22 mouse cellular contexts compared by ENCODE assay signal in genomic region chr1:75229158-75229557, GRCm38 (mm10). TPM values are rescaled to one million over a fixed set of nuclear protein-coding genes. Genes with fewer than 3 reads are reported as not detected.
DNase-seq lines count a peak whose midpoint lies in the region; ATAC-seq and TF ChIP-seq lines count a peak whose summit lies in the region.
"Had no signal": no experiment of that assay in that cellular context is flagged by ENCODE, and none has a peak within 500 bp of the region (broad histone marks: within the 10 kb centered on the region; RNA-seq: fewer than 3 reads in every experiment).

No protein-coding gene starts in this region.

- H3K27me3 ChIP-seq in erythroblast, embryonic 14.5 days (ENCODE audit: control insufficient read depth) = no peaks in the 10 kb centered on the region
- H3K27me3 ChIP-seq in liver, embryonic 15.5 days = no peaks in the 10 kb centered on the region; the same call in 1 of the 2 replicates
- H3K27me3 ChIP-seq in kidney, adult 2 months (replicated peaks; ENCODE audit: control insufficient read depth, insufficient read depth, low read length) = no peaks in the 10 kb centered on the region
- H3K27me3 ChIP-seq in heart, embryonic 12.5 days (replicated peaks) = no peaks in the 10 kb centered on the region; the same call in 1 of the 2 replicates
- peaks cover 13% of the 10 kb centered on the region; the same call in 1 of the 2 replicates for H3K27me3 ChIP-seq in midbrain, embryonic 10.5 days (ENCODE audit: low read depth, poor library complexity, severe bottlenecking)
- H3K27me3 ChIP-seq: lung, embryonic 15.5 days had no signal

- H3K4me2 ChIP-seq in liver, embryonic 15.5 days = peak overlapping the region; percentile 32
- no peak overlapping the region for H3K4me2 ChIP-seq in heart, embryonic 12.5 days
- H3K4me2 ChIP-seq: embryonic facial prominence, embryonic 12.5 days; hindbrain, embryonic 15.5 days; limb, embryonic 12.5 days; lung, embryonic 15.5 days had no signal

- H3K4me1 ChIP-seq in erythroblast, embryonic 14.5 days (ENCODE audit: control insufficient read depth) = peaks cover 84% of the 10 kb centered on the region
- H3K4me1 ChIP-seq in liver, embryonic 15.5 days (replicated peaks) = peaks cover 67% of the 10 kb centered on the region
- H3K4me1 ChIP-seq in kidney, adult 2 months (ENCODE audit: control insufficient read depth, insufficient read depth, low read length) = no peaks in the 10 kb centered on the region; the same call in 1 of the 2 replicates
- H3K4me1 ChIP-seq in heart, embryonic 12.5 days (replicated peaks) = peaks cover 11% of the 10 kb centered on the region
- H3K4me1 ChIP-seq in midbrain, embryonic 10.5 days = no peaks in the 10 kb centered on the region
- H3K4me1 ChIP-seq: embryonic facial prominence, embryonic 12.5 days; forebrain, embryonic 10.5 days; hindbrain, embryonic 15.5 days; limb, embryonic 12.5 days; lung, embryonic 15.5 days had no signal

- peak; percentile 85 for ATAC-seq in liver, embryonic 15.5 days (ENCODE audit: insufficient read depth)
- ATAC-seq in heart, embryonic 12.5 days (ENCODE audit: insufficient number of reproducible peaks, low FRiP score) = no peak
- ATAC-seq: intestine, embryonic 16.5 days had no signal

- no peak for TF ChIP-seq CTCF in kidney, adult 2 months (conservative IDR thresholded peaks at IDR 0.05; ENCODE audit: insufficient read depth, insufficient read length, low read depth, low read length)

- no peak for TF ChIP-seq POLR2A in kidney, adult 2 months (IDR thresholded peaks at IDR 0.05; ENCODE audit: low read depth, low read length)

- H3K27ac ChIP-seq in liver, embryonic 15.5 days (replicated peaks) = peak overlapping the region; percentile 75
- no peak overlapping the region for H3K27ac ChIP-seq in kidney, adult 2 months (ENCODE audit: insufficient read depth, low read depth, low read length)
- H3K27ac ChIP-seq in heart, embryonic 12.5 days (ENCODE audit: poor library complexity, severe bottlenecking) = no peak overlapping the region
- H3K27ac ChIP-seq in midbrain, embryonic 10.5 days (replicated peaks) = no peak overlapping the region
- H3K27ac ChIP-seq: embryonic facial prominence, embryonic 12.5 days; forebrain, embryonic 10.5 days; hindbrain, embryonic 15.5 days; kidney, postnatal 0 days; layer of hippocampus, adult 2 months; limb, embryonic 12.5 days; lung, embryonic 15.5 days had no signal

- no peaks in the 10 kb centered on the region for H3K36me3 ChIP-seq in erythroblast, embryonic 14.5 days (ENCODE audit: control insufficient read depth)
- H3K36me3 ChIP-seq in liver, embryonic 15.5 days (replicated peaks) = no peaks in the 10 kb centered on the region
- H3K36me3 ChIP-seq in kidney, adult 2 months (ENCODE audit: control insufficient read depth, insufficient read depth, low read length) = no peaks in the 10 kb centered on the region
- no peaks in the 10 kb centered on the region for H3K36me3 ChIP-seq in heart, embryonic 12.5 days
- no peaks in the 10 kb centered on the region for H3K36me3 ChIP-seq in midbrain, embryonic 10.5 days
- H3K36me3 ChIP-seq: embryonic facial prominence, embryonic 12.5 days; forebrain, embryonic 10.5 days; hindbrain, embryonic 15.5 days; limb, embryonic 12.5 days; lung, embryonic 15.5 days had no signal

- peak overlapping the region; percentile 37 for H3K4me3 ChIP-seq in erythroblast, embryonic 14.5 days (replicated peaks)
- H3K4me3 ChIP-seq in liver, embryonic 15.5 days (replicated peaks) = no peak overlapping the region
- H3K4me3 ChIP-seq in kidney, adult 2 months (ENCODE audit: insufficient read depth, low read depth, low read length) = no peak overlapping the region
- no peak overlapping the region for H3K4me3 ChIP-seq in heart, embryonic 12.5 days
- H3K4me3 ChIP-seq in midbrain, embryonic 10.5 days = no peak overlapping the region
- H3K4me3 ChIP-seq: embryonic facial prominence, embryonic 12.5 days; forebrain, embryonic 10.5 days; hindbrain, embryonic 15.5 days; layer of hippocampus, adult 2 months; limb, embryonic 12.5 days; lung, embryonic 15.5 days had no signal

- 39% methylated on average over 4 of the region's 4 CpGs for WGBS in liver, embryonic 15.5 days (ENCODE audit: insufficient replicate concordance)
- 66% methylated on average over 4 of the region's 4 CpGs for WGBS in kidney, adult 2 months
- WGBS in heart, embryonic 12.5 days = 50% methylated on average over 4 of the region's 4 CpGs
- WGBS in midbrain, embryonic 10.5 days = 78% methylated on average over 4 of the region's 4 CpGs

- H3K9ac ChIP-seq in liver, embryonic 15.5 days = no peak overlapping the region
- no peak overlapping the region for H3K9ac ChIP-seq in heart, embryonic 12.5 days
- H3K9ac ChIP-seq: embryonic facial prominence, embryonic 12.5 days; hindbrain, embryonic 15.5 days; limb, embryonic 12.5 days; lung, embryonic 15.5 days had no signal

- peak; percentile 26 for DNase-seq in testis, postnatal 10 days (ENCODE audit: low spot score)
- no peak for DNase-seq in testis, postnatal 14 days (ENCODE audit: low spot score)
- no peak for DNase-seq in kidney, adult 2 months
- no peak for DNase-seq in midbrain, embryonic 10.5 days (ENCODE audit: low spot score)
- DNase-seq: adrenal gland, postnatal 10 days; cerebellum, adult 2 months; gastrocnemius, postnatal 10 days; heart, postnatal 10 days; thymus, postnatal 4 days had no signal

- H3K9me3 ChIP-seq in erythroblast, embryonic 14.5 days (ENCODE audit: control insufficient read depth, low read length) = no peaks in the 10 kb centered on the region
- no peaks in the 10 kb centered on the region for H3K9me3 ChIP-seq in liver, embryonic 15.5 days (replicated peaks)
- no peaks in the 10 kb centered on the region for H3K9me3 ChIP-seq in heart, embryonic 12.5 days (replicated peaks)
- H3K9me3 ChIP-seq in midbrain, embryonic 10.5 days (replicated peaks) = no peaks in the 10 kb centered on the region
- H3K9me3 ChIP-seq: embryonic facial prominence, embryonic 12.5 days; forebrain, embryonic 10.5 days; hindbrain, embryonic 15.5 days; limb, embryonic 12.5 days; lung, embryonic 15.5 days had no signal

RNA-seq across cellular contexts. Expression of gene A630095N17Rik, which starts 2.7 kb away (rescaled TPM):
- not detected in 2 replicates for polyA plus RNA-seq in erythroblast, embryonic 14.5 days (2012)
- polyA plus RNA-seq in liver, embryonic 15.5 days (2015; fragmentation: Nextera tagmentation; extraction: Ambion mirVana) = not detected in 2 replicates
- not detected in 2 replicates for polyA plus RNA-seq in kidney, adult 2 months (2012; rRNA removed)
- polyA plus RNA-seq in heart, embryonic 12.5 days (2016; fragmentation: Nextera tagmentation; extraction: Ambion mirVana) = not detected in 2 replicates
- not detected in 2 replicates for polyA plus RNA-seq in midbrain, embryonic 10.5 days (2016; fragmentation: Nextera tagmentation; extraction: Ambion mirVana)
- polyA plus RNA-seq: cerebellum, adult 2 months; embryonic facial prominence, embryonic 12.5 days; forebrain, embryonic 10.5 days; hindbrain, embryonic 15.5 days; intestine, embryonic 16.5 days; limb, embryonic 12.5 days; lung, embryonic 15.5 days; midbrain, postnatal 0 days; neural tube, embryonic 11.5 days had no signal

RNA-seq across cellular contexts. Expression of gene Dnajb2, which starts 7.0 kb away (rescaled TPM):
- 24.2 and 27.6 TPM in 2 replicates for polyA plus RNA-seq in erythroblast, embryonic 14.5 days (2012)
- 28.9 and 32.4 TPM in 2 replicates for polyA plus RNA-seq in liver, embryonic 15.5 days (2015; fragmentation: Nextera tagmentation; extraction: Ambion mirVana)
- polyA plus RNA-seq in kidney, adult 2 months (2012; rRNA removed) = 41.1 and 42.6 TPM in 2 replicates
- polyA plus RNA-seq in heart, embryonic 12.5 days (2016; fragmentation: Nextera tagmentation; extraction: Ambion mirVana) = 34.5 and 37.5 TPM in 2 replicates
- 27.5 and 27.9 TPM in 2 replicates for polyA plus RNA-seq in midbrain, embryonic 10.5 days (2016; fragmentation: Nextera tagmentation; extraction: Ambion mirVana)

RNA-seq across cellular contexts. Expression of gene Tuba4a, which starts 9.5 kb away (rescaled TPM):
- 5.9 and 9.5 TPM in 2 replicates for polyA plus RNA-seq in erythroblast, embryonic 14.5 days (2012)
- 372 and 392 TPM in 2 replicates for polyA plus RNA-seq in liver, embryonic 15.5 days (2015; fragmentation: Nextera tagmentation; extraction: Ambion mirVana)
- polyA plus RNA-seq in kidney, adult 2 months (2012; rRNA removed) = 213 and 301 TPM in 2 replicates
- polyA plus RNA-seq in heart, embryonic 12.5 days (2016; fragmentation: Nextera tagmentation; extraction: Ambion mirVana) = 34.1 and 38.0 TPM in 2 replicates
- 9.0 and 10.0 TPM in 2 replicates for polyA plus RNA-seq in midbrain, embryonic 10.5 days (2016; fragmentation: Nextera tagmentation; extraction: Ambion mirVana)

RNA-seq across cellular contexts. Expression of gene Stk16, which starts 18.5 kb away (rescaled TPM):
- 13.2 and 18.8 TPM in 2 replicates for polyA plus RNA-seq in erythroblast, embryonic 14.5 days (2012)
- 80.2 and 84.8 TPM in 2 replicates for polyA plus RNA-seq in liver, embryonic 15.5 days (2015; fragmentation: Nextera tagmentation; extraction: Ambion mirVana)
- 254 and 277 TPM in 2 replicates for polyA plus RNA-seq in kidney, adult 2 months (2012; rRNA removed)
- 78.0 and 83.1 TPM in 2 replicates for polyA plus RNA-seq in heart, embryonic 12.5 days (2016; fragmentation: Nextera tagmentation; extraction: Ambion mirVana)
- 142 and 154 TPM in 2 replicates for polyA plus RNA-seq in midbrain, embryonic 10.5 days (2016; fragmentation: Nextera tagmentation; extraction: Ambion mirVana)

RNA-seq across cellular contexts. Expression of gene Glb1l, which starts 18.5 kb away (rescaled TPM):
- 0.02 and 0.62 TPM in 2 replicates for polyA plus RNA-seq in erythroblast, embryonic 14.5 days (2012)
- polyA plus RNA-seq in liver, embryonic 15.5 days (2015; fragmentation: Nextera tagmentation; extraction: Ambion mirVana) = 3.2 and 4.5 TPM in 2 replicates
- 118 and 146 TPM in 2 replicates for polyA plus RNA-seq in kidney, adult 2 months (2012; rRNA removed)
- polyA plus RNA-seq in heart, embryonic 12.5 days (2016; fragmentation: Nextera tagmentation; extraction: Ambion mirVana) = 9.6 and 11.1 TPM in 2 replicates
- polyA plus RNA-seq in midbrain, embryonic 10.5 days (2016; fragmentation: Nextera tagmentation; extraction: Ambion mirVana) = 14.8 and 16.0 TPM in 2 replicates
